Mouse (Mus musculus) B cell, adult (primary cell): ENCODE data around the gene Igbp1. TPM values are rescaled to one million over a fixed set of nuclear protein-coding genes. Genes with fewer than 3 reads are reported as not detected.

Experiments used
- total RNA-seq: library from RNA; stranded (reverse); gene quantifications from 4 replicates; pipeline ENCODE4 v1.2.4, GENCODE M21; 2023; ENCODE audit not compliant: inconsistent age

Igbp1 gene
- total RNA-seq, result 52.5 to 59.3 TPM (median 57.1 TPM) in 4 replicates

GRCm38 (mm10) chrX:100494068-100494978 is at the start of gene Igbp1:
Igbp1 (plus strand) TSS chrX:100494291.

GRCm38 (mm10) chrX:100524471-100524870 is 30.4 kb downstream of the Igbp1 start, which contains the start of gene Dgat2l6:
Dgat2l6 (plus strand) TSS chrX:100524838.

Other genes with a start within 250 kb of the Igbp1 start
- gene Otud6a, start 65.3 kb upstream of the Igbp1 start, total RNA-seq, result not detected in 4 replicates
- gene Awat2, start 51.6 kb upstream of the Igbp1 start, total RNA-seq, result 0.32 to 0.94 TPM (median 0.52 TPM) in 4 replicates
- gene Dgat2l6, start 30.5 kb downstream of the Igbp1 start, total RNA-seq, result not detected in 4 replicates
- not detected in 4 replicates for gene Awat1, start 78.0 kb downstream of the Igbp1 start, total RNA-seq
- not detected in 4 replicates for gene P2ry4, start 100.6 kb downstream of the Igbp1 start, total RNA-seq
- gene Arr3, start 111.2 kb downstream of the Igbp1 start, total RNA-seq, result not detected in 4 replicates
- 1.2 to 2.1 TPM (median 1.5 TPM) in 4 replicates for gene Kif4, start 131.4 kb downstream of the Igbp1 start, total RNA-seq
- gene Pdzd11, start 132.3 kb downstream of the Igbp1 start, total RNA-seq, result 16.7 to 20.2 TPM (median 17.9 TPM) in 4 replicates
- not detected in 4 replicates for gene Gdpd2, start 235.6 kb downstream of the Igbp1 start, total RNA-seq